11 mouse cellular contexts compared by ENCODE assay signal in genomic region chr15:98025611-98026010, GRCm38 (mm10). TPM values are rescaled to one million over a fixed set of nuclear protein-coding genes. Genes with fewer than 3 reads are reported as not detected.
DNase-seq lines count a peak whose midpoint lies in the region; ATAC-seq lines count a peak whose summit lies in the region.
"Had no signal": no experiment of that assay in that cellular context is flagged by ENCODE, and none has a peak within 500 bp of the region (broad histone marks: within the 10 kb centered on the region; RNA-seq: fewer than 3 reads in every experiment).

No protein-coding gene starts in this region.

- H3K9ac ChIP-seq in hindbrain, embryonic 16.5 days (ENCODE audit: low read depth, low read length) = no peak overlapping the region
- H3K9ac ChIP-seq: liver, embryonic 13.5 days; stomach, embryonic 15.5 days had no signal

- 0 out of 2 replicates have a peak overlapping the region, but pooled peaks have one; percentile 3 for H3K27ac ChIP-seq in hindbrain, embryonic 10.5 days
- no peak overlapping the region for H3K27ac ChIP-seq in hindbrain, embryonic 16.5 days (ENCODE audit: low read depth, low read length)
- H3K27ac ChIP-seq: liver, embryonic 13.5 days; stomach, embryonic 15.5 days had no signal

- peaks cover 46% of the 10 kb centered on the region for H3K4me1 ChIP-seq in hindbrain, embryonic 10.5 days (replicated peaks)
- peaks cover 5% of the 10 kb centered on the region for H3K4me1 ChIP-seq in hindbrain, embryonic 16.5 days (ENCODE audit: control insufficient read depth, insufficient read depth, low read depth, low read length)
- H3K4me1 ChIP-seq: liver, embryonic 13.5 days had no signal

- no peak for ATAC-seq in hindbrain, embryonic 16.5 days

- no peaks in the 10 kb centered on the region for H3K36me3 ChIP-seq in hindbrain, embryonic 10.5 days
- H3K36me3 ChIP-seq in hindbrain, embryonic 16.5 days (ENCODE audit: control insufficient read depth, insufficient read depth, low read length) = no peaks in the 10 kb centered on the region
- H3K36me3 ChIP-seq: liver, embryonic 13.5 days; stomach, embryonic 15.5 days had no signal

- 50% methylated on average over 4 of the region's 4 CpGs for WGBS in hindbrain, embryonic 10.5 days
- WGBS in hindbrain, embryonic 16.5 days = 42% methylated on average over 4 of the region's 4 CpGs

- H3K27me3 ChIP-seq in hindbrain, embryonic 10.5 days (ENCODE audit: insufficient read depth, poor library complexity, severe bottlenecking) = no peaks in the 10 kb centered on the region
- H3K27me3 ChIP-seq in hindbrain, embryonic 16.5 days (replicated peaks; ENCODE audit: control insufficient read depth, insufficient read depth, low read length) = no peaks in the 10 kb centered on the region
- H3K27me3 ChIP-seq: stomach, embryonic 15.5 days had no signal

- H3K4me3 ChIP-seq in hindbrain, embryonic 10.5 days = no peak overlapping the region
- H3K4me3 ChIP-seq in hindbrain, embryonic 16.5 days (ENCODE audit: low read length) = no peak overlapping the region
- H3K4me3 ChIP-seq: liver, embryonic 13.5 days; stomach, embryonic 15.5 days had no signal

- H3K9me3 ChIP-seq in hindbrain, embryonic 10.5 days = no peaks in the 10 kb centered on the region
- no peaks in the 10 kb centered on the region for H3K9me3 ChIP-seq in hindbrain, embryonic 16.5 days (ENCODE audit: control insufficient read depth, low read length)
- H3K9me3 ChIP-seq: liver, embryonic 13.5 days; stomach, embryonic 15.5 days had no signal

- no peak overlapping the region for H3K4me2 ChIP-seq in hindbrain, embryonic 16.5 days (ENCODE audit: low read length)
- H3K4me2 ChIP-seq: liver, embryonic 13.5 days; stomach, embryonic 15.5 days had no signal

- DNase-seq in adrenal gland, postnatal 14 days = peak; percentile 63
- no peak for DNase-seq in adrenal gland, postnatal 25 days
- DNase-seq in hindbrain, embryonic 10.5 days (ENCODE audit: low spot score) = no peak
- peak; percentile 52 to 60 for DNase-seq in right cerebral cortex, postnatal 10 days (ENCODE audit: low spot score in 2 of 2)
- DNase-seq in right cerebral cortex, adult 2 months (ENCODE audit: low spot score in 2 of 2) = no peak
- peak; percentile 57 for DNase-seq in retina, postnatal 1 day
- DNase-seq in urinary bladder, postnatal 4 days (ENCODE audit: low spot score in 2 of 2) = no peak
- DNase-seq: gastrocnemius, postnatal 25 days; liver, embryonic 13.5 days had no signal

RNA-seq across cellular contexts. Expression of gene Col2a1, which starts 21.1 kb away (rescaled TPM):
- total RNA-seq in adrenal gland, postnatal 14 days (2021) = 0.23 TPM in 1 of 2 replicates, not detected in the other
- total RNA-seq in adrenal gland, postnatal 25 days (2021) = not detected in 2 replicates
- 196 and 224 TPM in 2 replicates for polyA plus RNA-seq in hindbrain, embryonic 10.5 days (2016; fragmentation: Nextera tagmentation; extraction: Ambion mirVana)
- 11.9 and 43.4 TPM in 2 replicates for polyA plus RNA-seq in hindbrain, embryonic 16.5 days (2015; fragmentation: Nextera tagmentation; extraction: Ambion mirVana)

Comparison
In these comparisons a context has a peak if more than half of its experiments do, and no peak if none do; other contexts are left out.
1. DNase-seq: peak in adrenal gland, postnatal 14 days (single experiment), right cerebral cortex, postnatal 10 days (2 of 2) and retina, postnatal 1 day (single experiment); none in adrenal gland, postnatal 25 days (single experiment), hindbrain, embryonic 10.5 days (single experiment), right cerebral cortex, adult 2 months (0 of 2) and urinary bladder, postnatal 4 days (0 of 2).